Mouse (Mus musculus) heart, postnatal 0 days (tissue): ENCODE data around the gene Ncf2.

ENCODE experiments used
- CTCF ChIP-seq: IDR thresholded peaks from 2 replicates; pipeline ENCODE4 v1.5.1; 2016; ENCODE audit warnings: antibody characterized with exemption, control low read depth, low read depth
- EP300 ChIP-seq: IDR thresholded peaks from 2 replicates; pipeline ENCODE4 v1.6.1; 2016; ENCODE audit warnings: antibody characterized with exemption, low read depth

DNA sequence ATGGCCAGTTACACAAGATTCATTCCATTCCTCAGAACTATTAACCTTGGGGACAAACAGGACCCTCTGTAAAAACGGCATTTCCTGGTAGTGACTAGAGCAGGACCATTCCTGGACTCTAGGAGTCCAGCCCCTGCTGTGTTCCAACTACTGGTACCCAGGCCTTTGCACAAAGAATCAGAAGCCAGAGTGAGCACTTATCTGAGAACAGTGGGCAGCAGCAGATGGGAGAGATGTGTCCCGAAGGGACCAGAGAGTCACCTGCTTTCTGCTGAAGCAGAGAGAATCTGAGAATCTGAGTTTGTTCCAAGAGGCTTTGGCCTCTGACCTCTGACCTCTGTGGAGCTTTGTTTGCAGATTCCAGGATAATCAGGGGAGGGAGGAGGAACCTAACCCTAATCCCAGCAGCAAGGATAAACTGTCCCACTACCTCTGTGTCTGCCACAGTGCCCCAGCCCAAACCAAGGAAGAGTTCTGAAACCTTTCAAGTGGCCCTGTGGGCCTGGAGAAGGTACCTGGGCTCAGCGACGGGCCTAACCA is 11.8 kb upstream of the Ncf2 start:
- no peak for TF ChIP-seq CTCF
- no peak for TF ChIP-seq EP300
